Mouse (Mus musculus): ENCODE data around the gene Neurl1b. TPM values are rescaled to one million over a fixed set of nuclear protein-coding genes. Genes with fewer than 3 reads are reported as not detected.

Neurl1b gene
- total RNA-seq, 2 experiments from 2014 or later = 11.6 to 12.7 TPM

GRCm38 (mm10) chr17:26397339-26397738 is 17.3 kb upstream of the Neurl1b start:
- no peak for DNase-seq

GRCm38 (mm10) chr17:26405340-26406100 is 9.1 kb upstream of the Neurl1b start:
- no peak for DNase-seq

- DNase-seq = no peak
These were observed 1.7 kb upstream of the Neurl1b start for GRCm38 (mm10) chr17:26412967-26413366.

GRCm38 (mm10) chr17:26414184-26414522 is 476 bp upstream of the Neurl1b start:
- DNase-seq = no peak

- DNase-seq = no peak
These were observed 781 bp downstream of the Neurl1b start for GRCm38 (mm10) chr17:26415355-26415865.

GRCm38 (mm10) chr17:26416141-26416540 is 1.5 kb downstream of the Neurl1b start:
- DNase-seq = no peak

- no peak for DNase-seq
These were observed 3.3 kb downstream of the Neurl1b start for GRCm38 (mm10) chr17:26417770-26418421.

GRCm38 (mm10) chr17:26420491-26421247 is 6.0 kb downstream of the Neurl1b start:
- no peak for DNase-seq

- DNase-seq = no peak
These were observed 6.9 kb downstream of the Neurl1b start for GRCm38 (mm10) chr17:26421561-26421960.

GRCm38 (mm10) chr17:26422390-26422789 is 7.8 kb downstream of the Neurl1b start:
- DNase-seq = no peak

- peak; percentile 45 for DNase-seq
These were observed 9.5 kb downstream of the Neurl1b start for GRCm38 (mm10) chr17:26423967-26424641.

- DNase-seq = peak; percentile 84
These were observed 10.5 kb downstream of the Neurl1b start for GRCm38 (mm10) chr17:26424973-26425735.

- no peak for DNase-seq
These were observed 18.7 kb downstream of the Neurl1b start for GRCm38 (mm10) chr17:26433295-26433694.

GRCm38 (mm10) chr17:26437089-26437815 is 22.6 kb downstream of the Neurl1b start:
- no peak for DNase-seq

- no peak for DNase-seq
These were observed 24.4 kb downstream of the Neurl1b start for GRCm38 (mm10) chr17:26439001-26439400.

GRCm38 (mm10) chr17:26441024-26441423 is 26.4 kb downstream of the Neurl1b start:
- DNase-seq = no peak

GRCm38 (mm10) chr17:26442197-26442596 is 27.6 kb downstream of the Neurl1b start:
- no peak for DNase-seq

GRCm38 (mm10) chr17:26443865-26444264 is 29.2 kb downstream of the Neurl1b start:
- DNase-seq = no peak

GRCm38 (mm10) chr17:26449472-26449871 is 34.8 kb downstream of the Neurl1b start:
- no peak for DNase-seq

- DNase-seq = peak; percentile 65
These were observed 37.1 kb downstream of the Neurl1b start for GRCm38 (mm10) chr17:26451651-26452295.
